Mouse (Mus musculus) gonadal fat pad, adult 2 months (tissue): Measurements from ENCODE around the gene Psmb7. TPM values are rescaled to one million over a fixed set of nuclear protein-coding genes. Genes with fewer than 3 reads are reported as not detected.

Experiments
- DNase-seq: peaks from one replicate; pipeline ENCODE4 v3.0.0-alpha.2; 2012; ENCODE audit warnings: low read depth
- polyA plus RNA-seq: library from polyadenylated mRNA; depleted of rRNA; stranded (reverse); fragments of >200 nt; gene quantifications from 2 replicates; pipeline ENCODE4 v1.2.3, GENCODE M21; 2012; rRNA removed

The Psmb7 gene
- 97.1 and 118 TPM in 2 replicates for polyA plus RNA-seq

- DNase-seq: peak; percentile 38
Measured at GRCm38 (mm10) chr2:38643625-38644427, at the start of gene Psmb7. Gene Psmb7, minus strand, starts transcription at chr2:38644087.

- DNase-seq: no peak
Measured at GRCm38 (mm10) chr2:38691542-38691941, 47.7 kb upstream of the Psmb7 start.

DNA sequence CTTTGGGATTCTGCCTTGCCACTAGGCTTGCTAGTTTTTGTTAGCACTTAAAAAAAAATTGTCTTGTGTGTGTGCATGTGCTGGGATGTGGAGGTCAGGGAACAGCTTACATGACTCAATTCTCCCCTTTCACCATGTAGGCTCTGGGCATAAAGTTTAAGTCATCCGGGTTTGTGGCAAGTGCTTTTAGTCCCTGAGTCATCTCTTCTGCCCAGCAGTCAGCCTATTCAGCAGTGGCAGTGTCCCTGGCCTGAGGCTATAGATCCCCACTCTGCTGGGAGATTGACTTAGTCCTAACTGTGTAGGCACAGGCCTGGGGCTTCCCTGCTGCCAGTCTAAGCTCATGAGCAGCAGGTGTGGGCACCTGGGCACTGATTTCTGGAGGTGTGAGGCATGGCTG is 46.0 kb upstream of the Psmb7 start:
- DNase-seq: no peak

DNA sequence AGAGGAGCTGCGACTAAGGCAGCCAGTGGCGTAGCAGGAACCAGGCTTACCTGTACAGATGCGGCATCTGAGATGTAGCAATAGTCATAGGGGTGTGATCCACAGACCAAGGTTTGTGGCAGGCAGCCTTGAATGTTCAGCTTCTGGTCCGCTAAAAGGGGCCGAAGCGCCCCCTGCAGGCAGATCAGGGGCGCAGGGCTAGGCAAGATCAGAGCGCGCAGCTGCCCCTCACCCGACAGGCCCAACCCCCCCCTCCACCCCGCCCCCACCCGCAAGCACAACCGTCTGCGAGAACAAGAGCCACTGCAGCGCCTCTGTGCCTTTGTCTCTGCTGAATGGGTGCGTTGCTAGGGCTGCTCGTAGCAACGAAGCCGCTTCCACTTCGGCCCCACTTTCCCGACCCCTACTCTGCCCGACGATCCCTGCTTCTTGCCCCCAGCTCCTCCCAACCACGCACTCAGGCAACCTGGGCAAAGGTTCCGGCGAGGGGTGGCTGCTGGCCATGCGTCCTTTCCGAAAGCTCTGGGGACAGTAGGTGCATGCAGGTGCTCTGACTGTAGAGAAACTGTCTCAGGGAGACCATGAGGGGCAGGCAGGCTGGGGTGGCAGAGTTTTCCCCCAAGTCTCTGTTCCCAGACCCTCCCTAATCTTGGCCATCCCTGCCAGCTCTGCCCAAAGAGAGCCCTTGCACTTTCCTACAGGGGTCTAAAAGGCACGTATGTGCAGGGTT is 45.1 kb upstream of the Psmb7 start:
- no peak for DNase-seq

DNA sequence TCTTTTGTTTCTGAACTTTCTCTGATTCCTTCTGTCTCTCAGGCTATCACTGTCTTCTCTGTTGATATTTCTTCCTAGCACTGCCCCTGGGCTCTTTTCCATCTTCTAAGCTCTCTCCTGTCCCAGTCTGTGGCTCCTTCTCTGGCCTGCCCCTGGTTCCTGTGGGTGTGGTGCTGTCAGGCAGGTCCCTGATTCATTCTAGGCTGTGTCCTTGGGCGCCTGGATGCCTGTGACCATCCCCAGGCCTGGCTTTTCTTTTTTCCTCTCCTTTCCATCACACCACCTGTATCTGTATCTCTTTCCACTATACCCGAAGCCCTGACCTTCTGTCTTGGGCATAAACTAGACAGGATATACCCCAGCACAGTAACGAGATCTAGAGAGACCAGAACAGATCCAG is 41.9 kb upstream of the Psmb7 start:
- DNase-seq: no peak

DNA sequence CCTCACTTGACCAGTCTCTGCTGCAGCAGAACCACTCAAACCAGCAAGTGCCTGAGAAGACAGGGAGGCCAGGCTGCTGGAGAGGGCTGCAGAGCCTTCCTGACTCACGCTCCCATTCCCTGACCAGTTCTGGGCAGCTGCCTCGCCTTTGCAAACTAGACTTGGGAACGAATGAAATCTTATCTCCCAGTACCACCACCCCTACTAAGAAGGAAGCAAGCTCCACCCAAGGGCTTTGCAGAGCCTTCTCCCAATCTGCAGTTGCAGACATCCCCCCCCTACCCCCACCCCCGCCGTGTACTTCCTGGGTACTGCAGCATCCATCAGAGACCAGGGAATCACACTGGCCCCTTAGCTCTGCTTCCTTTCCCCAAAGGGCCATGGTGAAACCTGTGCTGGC is 39.2 kb upstream of the Psmb7 start:
- DNase-seq: no peak

- DNase-seq: no peak
Measured at GRCm38 (mm10) chr2:38682209-38682608, 38.3 kb upstream of the Psmb7 start.

DNA sequence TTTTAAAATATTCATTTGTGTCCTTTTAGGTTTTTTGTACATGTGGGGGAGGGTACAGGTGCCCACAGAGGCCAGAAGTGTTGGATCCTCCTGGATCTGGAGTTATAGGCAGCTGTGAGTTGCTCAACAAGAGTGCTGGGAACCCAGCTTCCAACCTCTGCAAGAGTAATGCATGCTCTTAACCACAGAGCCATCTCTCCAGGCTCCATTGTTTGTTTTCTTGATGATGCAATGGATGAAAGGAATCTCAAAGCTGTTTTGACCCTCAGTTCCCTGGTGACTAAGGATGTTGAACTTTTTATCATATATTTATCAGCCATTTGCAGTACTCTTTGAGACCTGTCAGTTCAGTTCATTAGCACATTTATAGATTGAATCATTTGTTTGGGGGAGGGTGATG is 35.1 kb upstream of the Psmb7 start:
- no peak for DNase-seq

- no peak for DNase-seq
Measured at GRCm38 (mm10) chr2:38675366-38675969, 31.6 kb upstream of the Psmb7 start.

DNA sequence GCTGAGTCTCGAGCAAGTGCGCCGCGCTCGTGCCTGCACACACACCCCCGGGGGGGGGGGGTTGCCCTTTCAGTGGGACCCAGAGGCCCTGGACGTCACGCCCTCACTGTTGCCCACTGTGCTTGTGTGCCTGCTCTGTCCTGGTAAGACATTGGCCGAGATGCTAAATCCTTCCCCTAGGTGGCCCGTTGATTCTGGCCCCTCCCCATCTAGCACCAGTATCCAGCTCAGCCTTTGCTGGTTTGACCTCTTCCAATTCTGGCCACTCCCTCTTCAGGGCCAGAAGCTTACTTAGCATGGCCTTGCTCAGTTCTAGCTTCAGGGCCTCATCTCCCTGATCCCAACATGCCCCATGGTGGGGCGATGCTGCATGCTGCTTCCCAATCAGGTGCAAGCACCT is 28.6 kb upstream of the Psmb7 start:
- DNase-seq: no peak

GRCm38 (mm10) chr2:38668802-38669580 is 25.1 kb upstream of the Psmb7 start:
- no peak for DNase-seq

DNA sequence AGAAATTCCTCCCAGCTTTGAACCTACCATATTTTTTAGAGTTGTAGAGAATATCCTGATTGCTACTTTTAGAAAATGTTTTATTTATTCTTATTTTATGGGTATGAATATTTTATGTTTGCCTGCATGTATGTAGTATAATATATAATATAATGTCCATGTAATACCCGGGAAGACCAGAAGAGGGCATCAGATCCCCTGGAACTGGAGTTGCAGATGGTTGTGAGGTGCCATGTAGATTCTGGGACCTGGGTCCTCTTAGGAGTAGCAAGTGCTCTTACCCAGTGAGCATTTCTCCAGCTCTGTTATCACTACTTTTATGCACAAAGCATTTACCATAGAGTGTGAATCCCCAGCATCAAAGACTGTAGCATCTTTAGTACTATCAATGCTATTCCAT is 17.5 kb upstream of the Psmb7 start:
- no peak for DNase-seq

DNA sequence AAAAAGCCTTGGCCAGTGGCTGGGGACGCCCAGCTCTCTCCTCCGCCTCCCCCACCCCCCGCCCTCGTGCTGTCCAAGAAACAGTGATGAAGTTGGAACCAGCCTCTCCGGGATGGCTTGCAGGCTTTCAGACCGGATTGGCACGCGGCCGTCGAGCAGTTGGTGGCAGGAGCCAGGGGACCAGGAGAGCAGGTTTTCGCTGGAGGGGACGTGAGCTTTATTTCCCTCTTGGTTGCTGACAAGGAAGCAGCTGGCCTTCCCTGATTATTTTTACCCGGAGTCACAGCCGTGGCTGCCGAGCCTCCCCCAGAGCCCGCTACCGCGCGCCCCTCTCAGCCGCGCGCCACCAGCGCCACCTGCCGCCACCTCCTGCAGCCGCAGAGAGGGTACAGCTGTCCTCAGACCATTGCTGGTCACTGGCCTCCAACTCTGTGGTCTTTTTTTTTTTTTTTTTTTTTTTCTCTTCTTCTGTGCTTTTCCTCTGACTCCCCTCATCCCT is 14.5 kb upstream of the Psmb7 start:
- no peak for DNase-seq

DNA sequence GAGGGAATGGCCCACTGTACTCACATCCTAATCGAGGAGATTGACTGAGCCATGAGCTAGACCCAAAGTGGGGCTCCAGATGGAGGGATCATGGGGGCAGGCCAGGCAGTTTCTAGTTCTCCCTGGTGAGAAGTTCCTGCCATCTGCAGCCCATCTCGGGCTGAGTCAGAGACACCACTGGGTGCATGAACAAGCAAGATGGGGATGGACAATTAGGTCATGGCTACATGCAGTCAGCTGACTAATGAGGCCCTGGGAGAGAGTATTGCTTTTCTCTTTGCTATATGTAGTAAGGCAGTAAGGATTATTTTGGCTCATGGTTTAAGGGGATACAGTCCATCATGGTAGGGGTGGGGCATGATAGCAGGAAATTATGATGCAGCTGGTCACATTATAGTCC is 9.8 kb upstream of the Psmb7 start:
- no peak for DNase-seq

- no peak for DNase-seq
Measured at GRCm38 (mm10) chr2:38653293-38653619, 9.4 kb upstream of the Psmb7 start.

- DNase-seq: no peak
Measured at GRCm38 (mm10) chr2:38652565-38653292, 8.8 kb upstream of the Psmb7 start.

GRCm38 (mm10) chr2:38652098-38652497 is 8.2 kb upstream of the Psmb7 start:
- no peak for DNase-seq

GRCm38 (mm10) chr2:38650340-38650739 is 6.5 kb upstream of the Psmb7 start:
- DNase-seq: no peak

DNA sequence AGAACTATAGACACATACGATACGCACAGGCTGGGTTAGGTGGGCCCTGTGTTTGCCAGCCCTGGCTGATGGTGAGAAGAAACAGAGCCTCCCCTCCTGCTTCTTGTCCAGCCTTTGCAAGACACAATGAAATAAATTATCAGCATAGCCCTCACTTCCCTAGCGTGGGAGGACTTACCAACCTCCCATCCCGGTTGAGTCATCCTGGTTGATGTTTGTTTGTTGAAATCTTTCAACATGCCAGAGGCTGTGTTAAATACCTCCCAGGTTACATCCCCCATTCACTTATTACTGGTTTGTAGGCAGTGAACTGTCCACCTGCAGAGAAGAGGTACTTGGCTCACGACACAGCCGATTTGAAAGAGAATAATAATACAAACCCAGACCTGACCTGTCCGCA is 3.8 kb upstream of the Psmb7 start:
- DNase-seq: no peak

- no peak for DNase-seq
Measured at GRCm38 (mm10) chr2:38647201-38647606, 3.3 kb upstream of the Psmb7 start.

- no peak for DNase-seq
Measured at GRCm38 (mm10) chr2:38645936-38646335, 2.0 kb upstream of the Psmb7 start.
